Mouse (Mus musculus) midbrain, embryonic 10.5 days (tissue): ENCODE data around the gene Tmem74b. TPM values are rescaled to one million over a fixed set of nuclear protein-coding genes. Genes with fewer than 3 reads are reported as not detected.

Experiments used
- DNase-seq: peaks from one replicate; pipeline ENCODE4 v3.0.0-alpha.2; 2017; ENCODE audit warnings: low spot score
- H3K27ac ChIP-seq: fragments of 300-500 bp; sonication (generic); replicated peaks from 2 replicates; pipeline ENCODE4 v1.5.1; 2016; ENCODE audit warnings: mild to moderate bottlenecking
- H3K27me3 ChIP-seq: fragments of 300-500 bp; sonication (generic); 2 replicates; pipeline ENCODE4 v1.6.1; 2016; ENCODE audit warnings: low read depth, mild to moderate bottlenecking; ENCODE audit not compliant: poor library complexity, severe bottlenecking
- H3K36me3 ChIP-seq: fragments of 300-500 bp; sonication (generic); 2 replicates; pipeline ENCODE4 v1.6.1; 2016; ENCODE audit warnings: mild to moderate bottlenecking, moderate library complexity
- H3K4me1 ChIP-seq: fragments of 300-500 bp; sonication (generic); 2 replicates; pipeline ENCODE4 v1.6.1; 2016
- H3K4me3 ChIP-seq: fragments of 300-500 bp; sonication (generic); 2 replicates; pipeline ENCODE4 v1.5.1; 2016; ENCODE audit warnings: mild to moderate bottlenecking, moderate library complexity
- H3K9me3 ChIP-seq: fragments of 300-500 bp; sonication (generic); replicated peaks from 2 replicates; pipeline ENCODE4 v1.6.1; 2016; ENCODE audit warnings: mild to moderate bottlenecking
- WGBS: fragments of 180-500 bp; shearing (Covaris S2); methylation state at CpG from one replicate; pipeline ENCODE4 v1.1.7; 2016; 5-methylcytosine and 5-hydroxymethylcytosine counted together
- polyA plus RNA-seq: library from polyadenylated mRNA; unstranded; fragments of >200 nt; fragmentation: Nextera tagmentation; extraction: Ambion mirVana; gene quantifications from 2 replicates; pipeline ENCODE4 v1.2.1, GENCODE M21; 2016

Tmem74b gene
- polyA plus RNA-seq, 1 experiment from 2014 or later = 4.2 TPM

GRCm38 (mm10) chr2:151747847-151748705, 46.3 kb downstream of the Tmem74b start:
- Histone ChIP-seq H3K4me3 (no peak overlapping the region), H3K27ac (0 out of 2 replicates have a peak overlapping the region, but pooled peaks have one; percentile 30), H3K36me3 (no peaks in the 10 kb centered on the region), H3K4me1 (peaks cover 6% of the 10 kb centered on the region; the same call in 1 of the 2 replicates), H3K9me3 (no peaks in the 10 kb centered on the region), H3K27me3 (peaks cover 24% of the 10 kb centered on the region)
- peak; percentile 87 for DNase-seq
- 31% methylated on average over 19 of the region's 19 CpGs for WGBS

DNA sequence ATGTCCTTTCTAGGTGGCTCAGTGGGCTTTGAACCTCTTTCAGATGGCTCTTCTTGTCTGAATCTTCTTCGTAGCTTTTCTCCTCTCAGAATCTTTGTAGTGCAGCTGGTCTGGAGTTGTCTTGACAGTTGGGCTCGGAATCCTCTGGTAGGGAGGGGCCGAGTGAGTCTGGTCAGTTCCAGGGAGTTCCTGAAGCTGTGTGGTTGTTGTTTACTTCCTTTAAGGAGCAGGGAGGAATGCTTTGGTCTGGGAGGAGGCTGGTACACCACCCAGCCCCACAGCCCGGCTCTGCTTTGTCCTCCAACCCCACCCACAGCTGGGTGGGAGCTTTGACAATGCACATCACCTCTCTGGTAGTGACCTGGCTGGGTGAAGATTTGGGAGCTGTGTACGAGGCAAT, 49.5 kb downstream of the Tmem74b start:
- DNase-seq = no peak
- Histone ChIP-seq H3K4me1 (peaks cover 9% of the 10 kb centered on the region), H3K36me3 (no peaks in the 10 kb centered on the region), H3K27me3 (peaks cover 9% of the 10 kb centered on the region), H3K27ac (no peak overlapping the region), H3K9me3 (no peaks in the 10 kb centered on the region), H3K4me3 (no peak overlapping the region)
- WGBS = 79% methylated on average over 5 of the region's 5 CpGs

DNA sequence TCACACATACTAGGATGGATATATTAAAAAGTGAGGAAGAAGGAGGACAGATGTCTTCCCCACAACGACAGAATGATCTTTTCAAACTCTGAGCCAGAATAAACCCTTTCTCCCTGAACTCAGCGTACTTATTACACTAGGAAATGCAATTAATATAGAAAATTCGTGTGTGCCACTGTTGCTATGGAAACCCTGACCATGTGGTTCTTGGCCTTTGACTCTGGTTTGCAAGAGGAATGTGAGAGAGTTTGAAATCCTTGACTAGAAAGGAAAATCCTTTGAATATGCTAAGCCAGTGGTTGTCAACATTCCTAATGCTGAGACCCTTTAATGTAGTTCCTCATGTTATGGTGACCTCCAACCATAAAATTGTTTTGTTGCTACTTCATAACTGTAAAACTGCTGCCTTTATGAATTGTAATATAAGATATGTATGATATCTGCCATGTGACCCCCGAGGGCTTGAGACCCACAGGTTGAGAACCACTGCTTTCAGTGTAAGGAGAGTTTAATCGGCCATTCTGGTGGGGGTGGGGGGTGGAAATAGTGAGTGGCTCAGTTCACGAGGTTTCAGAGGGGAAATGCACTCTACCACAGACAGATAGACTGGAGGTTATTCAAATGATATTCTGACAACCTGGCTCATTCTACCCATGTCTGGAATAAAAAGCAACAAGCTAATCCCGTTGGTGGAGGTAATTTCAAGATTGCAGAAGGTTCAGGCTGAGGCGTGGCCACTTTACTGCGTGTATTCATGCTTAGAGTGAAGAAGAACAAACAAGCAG, 54.7 kb downstream of the Tmem74b start:
- DNase-seq = no peak
- peaks cover 15% of the 10 kb centered on the region for H3K4me1 ChIP-seq
- no peaks in the 10 kb centered on the region for H3K27me3 ChIP-seq
- H3K4me3 ChIP-seq = no peak overlapping the region
- 65% methylated on average over 9 of the region's 9 CpGs for WGBS
- no peaks in the 10 kb centered on the region for H3K36me3 ChIP-seq
- no peak overlapping the region for H3K27ac ChIP-seq
- H3K9me3 ChIP-seq = no peaks in the 10 kb centered on the region

GRCm38 (mm10) chr2:151757451-151757850, 55.6 kb downstream of the Tmem74b start:
- H3K9me3 ChIP-seq = no peaks in the 10 kb centered on the region
- 82% methylated on average over 5 of the region's 5 CpGs for WGBS
- H3K36me3 ChIP-seq = no peaks in the 10 kb centered on the region
- H3K27ac ChIP-seq = no peak overlapping the region
- H3K27me3 ChIP-seq = no peaks in the 10 kb centered on the region
- DNase-seq = no peak
- peaks cover 15% of the 10 kb centered on the region for H3K4me1 ChIP-seq
- no peak overlapping the region for H3K4me3 ChIP-seq

GRCm38 (mm10) chr2:151758806-151759353, 57.1 kb downstream of the Tmem74b start:
- no peaks in the 10 kb centered on the region for H3K9me3 ChIP-seq
- peaks cover 15% of the 10 kb centered on the region for H3K4me1 ChIP-seq
- no peaks in the 10 kb centered on the region for H3K36me3 ChIP-seq
- WGBS = 59% methylated on average over 1 of the region's 1 CpGs
- no peak for DNase-seq
- no peak overlapping the region for H3K4me3 ChIP-seq
- no peaks in the 10 kb centered on the region for H3K27me3 ChIP-seq
- H3K27ac ChIP-seq = no peak overlapping the region

Other genes starting within 250 kb of the Tmem74b start
- gene 4921509C19Rik, start 225.9 kb upstream of the Tmem74b start, polyA plus RNA-seq = not detected in 2 replicates
- 298 and 305 TPM in 2 replicates for gene Nsfl1c, start 207.8 kb upstream of the Tmem74b start, polyA plus RNA-seq
- 581 and 591 TPM in 2 replicates for gene Fkbp1a, start 159.5 kb upstream of the Tmem74b start, polyA plus RNA-seq
- gene Sdcbp2, start 129.4 kb upstream of the Tmem74b start, polyA plus RNA-seq = 0.84 and 0.93 TPM in 2 replicates
- 1.3 and 2.1 TPM in 2 replicates for gene Snph, start 69.4 kb upstream of the Tmem74b start, polyA plus RNA-seq
- 0.06 TPM in 1 of 2 replicates, not detected in the other for gene Rad21l, start 33.5 kb upstream of the Tmem74b start, polyA plus RNA-seq
- gene Psmf1, start 42.2 kb downstream of the Tmem74b start, polyA plus RNA-seq = 47.8 and 52.6 TPM in 2 replicates
- 0.14 and 0.21 TPM in 2 replicates for gene Rspo4, start 140.9 kb downstream of the Tmem74b start, polyA plus RNA-seq
- 0.06 and 0.32 TPM in 2 replicates for gene Angpt4, start 209.2 kb downstream of the Tmem74b start, polyA plus RNA-seq